Mouse (Mus musculus) liver, embryonic 14.5 days (tissue): ENCODE measurements at regions not wholly inside any gene's neighbourhood (a gene's known extent, or its start where the extent isn't known, plus 50 kb on each side); places are given as distances from the start of the nearest gene placed in this dataset.

Experiments
- CTCF ChIP-seq: IDR thresholded peaks from 2 replicates; pipeline ENCODE4 v1.5.1; 2016; ENCODE audit warnings: antibody characterized with exemption, low read depth, control low read depth
- EP300 ChIP-seq: IDR thresholded peaks from 2 replicates; pipeline ENCODE4 v1.6.1; 2016; ENCODE audit warnings: antibody characterized with exemption, low read depth

- TF ChIP-seq CTCF (no peak), EP300 (no peak)
Measured at GRCm38 (mm10) chr7:83104426-83104825, 237.3 kb downstream of the Mex3b start.
